Mouse (Mus musculus): Measurements from ENCODE around the gene Abca13. TPM values are rescaled to one million over a fixed set of nuclear protein-coding genes. Genes with fewer than 3 reads are reported as not detected.

The Abca13 gene
- polyA plus RNA-seq, 1 experiment = under 0.01 TPM

- DNase-seq (ENCODE audit: low read depth) = no peak
These were observed 341.4 kb downstream of the Abca13 start for GRCm38 (mm10) chr11:9533189-9533588.

- DNase-seq (ENCODE audit: low read depth) = no peak
These were observed 342.0 kb downstream of the Abca13 start for GRCm38 (mm10) chr11:9533658-9534202.

- DNase-seq (ENCODE audit: low read depth) = no peak
These were observed 345.1 kb downstream of the Abca13 start for GRCm38 (mm10) chr11:9536811-9537210.

- DNase-seq (ENCODE audit: low read depth) = no peak
These were observed 346.6 kb downstream of the Abca13 start for GRCm38 (mm10) chr11:9538328-9538727.

- DNase-seq (ENCODE audit: low read depth) = no peak
These were observed 368.3 kb downstream of the Abca13 start for GRCm38 (mm10) chr11:9560026-9560425.

GRCm38 (mm10) chr11:9568302-9568701, 376.6 kb downstream of the Abca13 start:
- no peak for DNase-seq (ENCODE audit: low read depth)

- no peak for DNase-seq (ENCODE audit: low read depth)
These were observed 378.6 kb downstream of the Abca13 start for GRCm38 (mm10) chr11:9570319-9570718.

- DNase-seq (ENCODE audit: low read depth) = no peak
These were observed 383.2 kb downstream of the Abca13 start for GRCm38 (mm10) chr11:9574894-9575293.

- DNase-seq (ENCODE audit: low read depth) = no peak
These were observed 400.1 kb downstream of the Abca13 start for GRCm38 (mm10) chr11:9591757-9592316.

- DNase-seq (ENCODE audit: low read depth) = no peak
These were observed 405.6 kb downstream of the Abca13 start for GRCm38 (mm10) chr11:9597299-9597698.

GRCm38 (mm10) chr11:9601096-9601495, 409.4 kb downstream of the Abca13 start:
- no peak for DNase-seq (ENCODE audit: low read depth)

GRCm38 (mm10) chr11:9602137-9602536, 410.4 kb downstream of the Abca13 start:
- no peak for DNase-seq (ENCODE audit: low read depth)

GRCm38 (mm10) chr11:9608249-9608648, 416.5 kb downstream of the Abca13 start:
- DNase-seq (ENCODE audit: low read depth) = no peak

GRCm38 (mm10) chr11:9609075-9609474, 417.3 kb downstream of the Abca13 start:
- no peak for DNase-seq (ENCODE audit: low read depth)

- DNase-seq (ENCODE audit: low read depth) = no peak
These were observed 424.4 kb downstream of the Abca13 start for GRCm38 (mm10) chr11:9616133-9616532.

- DNase-seq (ENCODE audit: low read depth) = no peak
These were observed 424.9 kb downstream of the Abca13 start for GRCm38 (mm10) chr11:9616665-9617064.

- DNase-seq (ENCODE audit: low read depth) = no peak
These were observed 428.2 kb downstream of the Abca13 start for GRCm38 (mm10) chr11:9619986-9620385.

GRCm38 (mm10) chr11:9622888-9623287, 431.1 kb downstream of the Abca13 start:
- no peak for DNase-seq (ENCODE audit: low read depth)

- no peak for DNase-seq (ENCODE audit: low read depth)
These were observed 433.0 kb downstream of the Abca13 start for GRCm38 (mm10) chr11:9624753-9625152.

- no peak for DNase-seq (ENCODE audit: low read depth)
These were observed 434.1 kb downstream of the Abca13 start for GRCm38 (mm10) chr11:9625812-9626211.

GRCm38 (mm10) chr11:9647272-9647671, 455.5 kb downstream of the Abca13 start:
- DNase-seq (ENCODE audit: low read depth) = no peak

- DNase-seq (ENCODE audit: low read depth) = no peak
These were observed 456.2 kb downstream of the Abca13 start for GRCm38 (mm10) chr11:9647991-9648390.

- DNase-seq (ENCODE audit: low read depth) = no peak
These were observed 475.0 kb downstream of the Abca13 start for GRCm38 (mm10) chr11:9666648-9667255.

GRCm38 (mm10) chr11:9669430-9669829, 477.7 kb downstream of the Abca13 start:
- no peak for DNase-seq (ENCODE audit: low read depth)
